Mouse (Mus musculus) neural tube, embryonic 13.5 days (tissue): ENCODE measurements around the gene Ttbk1. TPM values are rescaled to one million over a fixed set of nuclear protein-coding genes. Genes with fewer than 3 reads are reported as not detected.

Experiments
- ATAC-seq: fragments of 200-750 bp; cut with Nextera tagmentation; 2 replicates; pipeline ENCODE4 v1.8.0; 2017; ENCODE audit warnings: low read depth, mild to moderate bottlenecking, moderate TSS enrichment, moderate library complexity
- H3K27ac ChIP-seq: fragments of 300-500 bp; sonication (generic); replicated peaks from 2 replicates; pipeline ENCODE4 v1.5.1; 2015; ENCODE audit warnings: moderate library complexity, mild to moderate bottlenecking, inconsistent platforms
- H3K27me3 ChIP-seq: fragments of 300-500 bp; sonication (generic); 2 replicates; pipeline ENCODE4 v1.6.1; 2015; ENCODE audit warnings: mild to moderate bottlenecking, inconsistent platforms
- H3K36me3 ChIP-seq: fragments of 300-500 bp; sonication (generic); 2 replicates; pipeline ENCODE4 v1.6.1; 2015; ENCODE audit warnings: mild to moderate bottlenecking, inconsistent platforms
- H3K4me1 ChIP-seq: fragments of 300-500 bp; sonication (generic); replicated peaks from 2 replicates; pipeline ENCODE4 v1.6.1; 2015; ENCODE audit warnings: inconsistent platforms
- H3K4me2 ChIP-seq: fragments of 300-500 bp; sonication (generic); 2 replicates; pipeline ENCODE4 v1.6.1; 2015; ENCODE audit warnings: inconsistent platforms, mild to moderate bottlenecking, moderate library complexity
- H3K4me3 ChIP-seq: fragments of 300-500 bp; sonication (generic); 2 replicates; pipeline ENCODE4 v1.5.1; 2015; ENCODE audit warnings: mild to moderate bottlenecking, inconsistent platforms
- H3K9ac ChIP-seq: fragments of 300-500 bp; sonication (generic); 2 replicates; pipeline ENCODE4 v1.6.1; 2015; ENCODE audit warnings: moderate library complexity, mild to moderate bottlenecking, inconsistent platforms
- H3K9me3 ChIP-seq: fragments of 300-500 bp; sonication (generic); 2 replicates; pipeline ENCODE4 v1.6.1; 2016; ENCODE audit warnings: inconsistent platforms
- WGBS: fragments of 180-500 bp; shearing (Covaris S2); methylation state at CpG from one replicate; pipeline ENCODE4 v1.1.7; 2015; 5-methylcytosine and 5-hydroxymethylcytosine counted together
- polyA plus RNA-seq: library from polyadenylated mRNA; unstranded; fragments of >200 nt; fragmentation: Nextera tagmentation; extraction: Ambion mirVana; gene quantifications from 2 replicates; pipeline ENCODE4 v1.2.1, GENCODE M21; 2015

The Ttbk1 gene
- polyA plus RNA-seq, 1 experiment from 2014 or later = 6.9 TPM

GRCm38 (mm10) chr17:46394631-46395030 lies 92.8 kb downstream of the Ttbk1 start:
- Histone ChIP-seq H3K9ac (no peak overlapping the region), H3K4me1 (no peaks in the 10 kb centered on the region), H3K4me2 (no peak overlapping the region), H3K27ac (no peak overlapping the region), H3K27me3 (no peaks in the 10 kb centered on the region), H3K4me3 (no peak overlapping the region), H3K9me3 (no peaks in the 10 kb centered on the region), H3K36me3 (peaks cover 63% of the 10 kb centered on the region)
- ATAC-seq = no peak
- WGBS = 86% methylated on average over 1 of the region's 1 CpGs

- H3K9ac ChIP-seq = no peak overlapping the region
- ATAC-seq = no peak
- H3K4me2 ChIP-seq = no peak overlapping the region
- no peaks in the 10 kb centered on the region for H3K4me1 ChIP-seq
- H3K27ac ChIP-seq = no peak overlapping the region
- no peaks in the 10 kb centered on the region for H3K9me3 ChIP-seq
- peaks cover 63% of the 10 kb centered on the region for H3K36me3 ChIP-seq
- H3K4me3 ChIP-seq = no peak overlapping the region
- 54% methylated on average over 2 of the region's 2 CpGs for WGBS
- no peaks in the 10 kb centered on the region for H3K27me3 ChIP-seq
Measured at GRCm38 (mm10) chr17:46393012-46393411, 94.5 kb downstream of the Ttbk1 start.

Other genes starting within 250 kb of the Ttbk1 start
- 84.3 and 93.8 TPM in 2 replicates for gene Polr1c, start 239.6 kb downstream of the Ttbk1 start, polyA plus RNA-seq
- 81.9 and 83.1 TPM in 2 replicates for gene Yipf3, start 239.6 kb downstream of the Ttbk1 start, polyA plus RNA-seq
- 5.2 and 5.8 TPM in 2 replicates for gene Lrrc73, start 234.1 kb downstream of the Ttbk1 start, polyA plus RNA-seq
- 35.7 and 36.7 TPM in 2 replicates for gene Tjap1, start 204.6 kb downstream of the Ttbk1 start, polyA plus RNA-seq
- 9.0 and 9.6 TPM in 2 replicates for gene Dlk2, start 190.3 kb downstream of the Ttbk1 start, polyA plus RNA-seq
- gene Abcc10, start 159.3 kb downstream of the Ttbk1 start, polyA plus RNA-seq = 8.1 and 9.2 TPM in 2 replicates
- 20.1 and 20.2 TPM in 2 replicates for gene Zfp318, start 103.9 kb downstream of the Ttbk1 start, polyA plus RNA-seq
- gene Crip3, start 58.7 kb downstream of the Ttbk1 start, polyA plus RNA-seq = 0.96 and 1.5 TPM in 2 replicates
- gene Slc22a7, start 49.2 kb downstream of the Ttbk1 start, polyA plus RNA-seq = not detected in 2 replicates
- 19.0 and 19.2 TPM in 2 replicates for gene Dnph1, start 9.0 kb upstream of the Ttbk1 start, polyA plus RNA-seq
- gene Cul9, start 58.7 kb upstream of the Ttbk1 start, polyA plus RNA-seq = 16.4 and 17.0 TPM in 2 replicates
- 4.7 and 5.4 TPM in 2 replicates for gene Srf, start 68.5 kb upstream of the Ttbk1 start, polyA plus RNA-seq
- 38.7 and 41.3 TPM in 2 replicates for gene Ptk7, start 141.8 kb upstream of the Ttbk1 start, polyA plus RNA-seq
- gene Klc4, start 158.3 kb upstream of the Ttbk1 start, polyA plus RNA-seq = 41.8 and 45.3 TPM in 2 replicates
- gene Mrpl2, start 158.6 kb upstream of the Ttbk1 start, polyA plus RNA-seq = 63.2 and 70.1 TPM in 2 replicates
- gene Cul7, start 162.7 kb upstream of the Ttbk1 start, polyA plus RNA-seq = 40.0 and 41.7 TPM in 2 replicates
- gene Rrp36, start 186.7 kb upstream of the Ttbk1 start, polyA plus RNA-seq = 47.7 and 53.5 TPM in 2 replicates
- gene Mea1, start 191.1 kb upstream of the Ttbk1 start, polyA plus RNA-seq = 233 and 260 TPM in 2 replicates
- gene Klhdc3, start 193.2 kb upstream of the Ttbk1 start, polyA plus RNA-seq = 154 and 155 TPM in 2 replicates
- 78.7 and 81.6 TPM in 2 replicates for gene Ppp2r5d, start 217.4 kb upstream of the Ttbk1 start, polyA plus RNA-seq
- gene Pex6, start 223.8 kb upstream of the Ttbk1 start, polyA plus RNA-seq = 23.2 and 24.8 TPM in 2 replicates
- gene Gnmt, start 241.5 kb upstream of the Ttbk1 start, polyA plus RNA-seq = 1.1 and 1.8 TPM in 2 replicates